Comparison of ENCODE assay signal across 12 mouse cellular contexts in the genomic region with DNA sequence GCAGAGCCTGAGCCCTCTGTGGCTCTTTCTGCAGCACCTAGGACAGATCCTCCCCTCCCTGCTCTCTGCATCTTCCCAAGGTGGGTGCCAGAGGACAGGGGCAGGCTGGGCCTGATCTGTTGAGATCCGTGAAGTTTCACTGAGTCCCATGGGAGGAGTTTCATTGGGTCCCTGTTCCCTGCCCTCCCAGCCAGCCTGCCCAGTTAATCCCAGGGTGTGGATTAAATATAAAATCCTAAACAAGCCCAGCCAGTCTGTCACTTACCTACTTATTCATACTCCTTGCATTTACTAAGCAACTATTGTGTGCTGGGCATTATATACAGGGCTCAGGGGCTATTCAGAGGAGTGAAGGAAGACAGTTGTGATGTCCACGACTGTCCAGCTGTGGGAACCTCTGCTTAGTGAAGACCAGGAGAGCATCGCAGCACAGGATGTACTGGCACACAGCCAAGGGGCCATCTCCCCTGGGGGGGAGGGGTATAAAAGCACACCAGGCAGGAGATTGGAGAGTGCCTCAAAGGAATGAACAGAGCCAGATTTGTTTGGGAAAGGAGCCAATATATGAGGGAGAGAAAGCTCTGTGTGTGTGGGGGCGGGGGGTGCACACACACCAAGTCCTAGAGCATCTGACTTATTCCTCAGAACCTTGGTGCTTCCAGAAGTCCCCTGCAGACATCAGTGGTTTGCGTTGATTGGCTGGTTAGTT. TPM values are rescaled to one million over a fixed set of nuclear protein-coding genes. Genes with fewer than 3 reads are reported as not detected.
DNase-seq lines count a peak whose midpoint lies in the region; ATAC-seq and TF ChIP-seq lines count a peak whose summit lies in the region.
"Had no signal": no experiment of that assay in that cellular context is flagged by ENCODE, and none has a peak within 500 bp of the region (broad histone marks: within the 10 kb centered on the region; RNA-seq: fewer than 3 reads in every experiment).

No protein-coding gene starts in this region.

- no peak for TF ChIP-seq POLR2A in lung, adult 2 months (IDR thresholded peaks at IDR 0.05; ENCODE audit: borderline replicate concordance, extremely low read depth, low read depth, low read length)

- 0 out of 2 replicates have a peak, but pooled peaks have one; percentile 6 for ATAC-seq in heart, embryonic 14.5 days (ENCODE audit: insufficient number of reproducible peaks, insufficient read depth, low FRiP score, low read depth)
- peak; percentile 30 for ATAC-seq in lung, embryonic 14.5 days (ENCODE audit: insufficient read depth)
- peak; percentile 9; the same call in 1 of the 2 replicates for ATAC-seq in forebrain, embryonic 15.5 days (replicated peaks)
- no peak for ATAC-seq in neural tube, embryonic 15.5 days (ENCODE audit: low FRiP score)
- ATAC-seq: liver, embryonic 12.5 days had no signal

- peaks cover 17% of the 10 kb centered on the region for H3K27me3 ChIP-seq in heart, embryonic 14.5 days (ENCODE audit: control insufficient read depth, insufficient read depth, low read length)
- H3K27me3 ChIP-seq in lung, embryonic 14.5 days (ENCODE audit: insufficient read depth, low read length), result peaks cover 18% of the 10 kb centered on the region
- H3K27me3 ChIP-seq in forebrain, embryonic 15.5 days, result no peaks in the 10 kb centered on the region
- H3K27me3 ChIP-seq in neural tube, embryonic 15.5 days (replicated peaks), result peaks cover 9% of the 10 kb centered on the region; the same call in 1 of the 2 replicates

- no peaks in the 10 kb centered on the region for H3K36me3 ChIP-seq in heart, embryonic 14.5 days (ENCODE audit: control insufficient read depth, insufficient read depth, low read length)
- H3K36me3 ChIP-seq in lung, embryonic 14.5 days (ENCODE audit: insufficient read depth), result no peaks in the 10 kb centered on the region
- no peaks in the 10 kb centered on the region for H3K36me3 ChIP-seq in forebrain, embryonic 15.5 days
- no peaks in the 10 kb centered on the region for H3K36me3 ChIP-seq in neural tube, embryonic 15.5 days
- H3K36me3 ChIP-seq: G1E; kidney, embryonic 15.5 days; liver, embryonic 12.5 days had no signal

- H3K9me3 ChIP-seq in heart, embryonic 14.5 days (ENCODE audit: control insufficient read depth, low read length), result no peaks in the 10 kb centered on the region
- no peaks in the 10 kb centered on the region for H3K9me3 ChIP-seq in lung, embryonic 14.5 days (ENCODE audit: low read depth, low read length)
- H3K9me3 ChIP-seq in forebrain, embryonic 15.5 days, result no peaks in the 10 kb centered on the region
- no peaks in the 10 kb centered on the region for H3K9me3 ChIP-seq in neural tube, embryonic 15.5 days (replicated peaks)
- H3K9me3 ChIP-seq: G1E; kidney, embryonic 15.5 days; liver, embryonic 12.5 days had no signal

- no peak for DNase-seq in heart, adult 18-20 months
- DNase-seq in lung, embryonic 14.5 days, result peak; percentile 75
- no peak for DNase-seq in lung, adult 2 months
- no peak for DNase-seq in adrenal gland, postnatal 14 days
- no peak for DNase-seq in right cerebral cortex, adult 2 months (ENCODE audit: low spot score in 2 of 2)
- DNase-seq: thymus, adult 18-20 months had no signal

- H3K4me3 ChIP-seq in heart, embryonic 14.5 days (ENCODE audit: control insufficient read depth in 1 of 2, insufficient read depth in 1 of 2, low read depth in 1 of 2, low read length in 2 of 2), result no peak overlapping the region
- no peak overlapping the region for H3K4me3 ChIP-seq in lung, embryonic 14.5 days (ENCODE audit: low read depth, low read length)
- H3K4me3 ChIP-seq in lung, adult 2 months (replicated peaks; ENCODE audit: extremely low read depth, low read depth, low read length), result no peak overlapping the region
- no peak overlapping the region for H3K4me3 ChIP-seq in forebrain, embryonic 15.5 days
- H3K4me3 ChIP-seq in neural tube, embryonic 15.5 days (replicated peaks), result no peak overlapping the region
- H3K4me3 ChIP-seq: kidney, embryonic 15.5 days; liver, embryonic 12.5 days had no signal

- no peak for TF ChIP-seq CTCF in lung, embryonic 14.5 days (IDR thresholded peaks at IDR 0.05; ENCODE audit: low read depth)
- no peak for TF ChIP-seq CTCF in lung, adult 2 months (IDR thresholded peaks at IDR 0.05; ENCODE audit: insufficient read depth, low read length)

- H3K4me2 ChIP-seq in heart, embryonic 14.5 days (ENCODE audit: low read length), result no peak overlapping the region
- no peak overlapping the region for H3K4me2 ChIP-seq in lung, embryonic 14.5 days
- no peak overlapping the region for H3K4me2 ChIP-seq in forebrain, embryonic 15.5 days (replicated peaks)
- H3K4me2 ChIP-seq in neural tube, embryonic 15.5 days, result no peak overlapping the region
- H3K4me2 ChIP-seq: kidney, embryonic 15.5 days had no signal

- H3K27ac ChIP-seq in heart, embryonic 14.5 days (replicated peaks in 1 of 2; ENCODE audit: control insufficient read depth in 1 of 2, insufficient read depth in 1 of 2, low read depth in 2 of 2, low read length in 2 of 2), result peak overlapping the region in 1 of 2 experiments; percentile 6; a peak in 1 of 4 replicates
- no peak overlapping the region for H3K27ac ChIP-seq in lung, embryonic 14.5 days (ENCODE audit: low read depth)
- peak overlapping the region; percentile 90 for H3K27ac ChIP-seq in forebrain, embryonic 15.5 days (replicated peaks)
- H3K27ac ChIP-seq in neural tube, embryonic 15.5 days (replicated peaks), result peak overlapping the region; percentile 58
- H3K27ac ChIP-seq: kidney, embryonic 15.5 days; liver, embryonic 12.5 days had no signal

- 42% methylated on average over 5 of the region's 5 CpGs for WGBS in heart, embryonic 14.5 days
- 27% methylated on average over 5 of the region's 5 CpGs for WGBS in lung, embryonic 14.5 days
- WGBS in lung, adult 2 months, result 57% methylated on average over 5 of the region's 5 CpGs
- WGBS in forebrain, embryonic 15.5 days, result 30% methylated on average over 5 of the region's 5 CpGs
- 42% methylated on average over 5 of the region's 5 CpGs for WGBS in neural tube, embryonic 15.5 days

- peaks cover 37 to 52% of the 10 kb centered on the region in 2 experiments for H3K4me1 ChIP-seq in heart, embryonic 14.5 days (ENCODE audit: control insufficient read depth in 2 of 2, insufficient read depth in 2 of 2, low read length in 2 of 2)
- H3K4me1 ChIP-seq in lung, embryonic 14.5 days (ENCODE audit: insufficient read depth), result peaks cover 10% of the 10 kb centered on the region
- H3K4me1 ChIP-seq in lung, adult 2 months (ENCODE audit: control insufficient read depth, insufficient read depth, low read length), result peaks cover 3% of the 10 kb centered on the region; the same call in 1 of the 2 replicates
- peaks cover 87% of the 10 kb centered on the region for H3K4me1 ChIP-seq in forebrain, embryonic 15.5 days
- peaks cover 94% of the 10 kb centered on the region for H3K4me1 ChIP-seq in neural tube, embryonic 15.5 days

- H3K9ac ChIP-seq in heart, embryonic 14.5 days (ENCODE audit: low read length), result no peak overlapping the region
- no peak overlapping the region for H3K9ac ChIP-seq in lung, embryonic 14.5 days
- no peak overlapping the region for H3K9ac ChIP-seq in forebrain, embryonic 15.5 days (replicated peaks)
- no peak overlapping the region for H3K9ac ChIP-seq in neural tube, embryonic 15.5 days (replicated peaks)
- H3K9ac ChIP-seq: kidney, embryonic 15.5 days; liver, embryonic 12.5 days had no signal

RNA-seq across cellular contexts. Expression of a gene that starts 36.8 kb away (rescaled TPM):
- 1.4 and 1.5 TPM in 2 replicates for polyA plus RNA-seq in heart, embryonic 14.5 days (2014; fragmentation: Nextera tagmentation; extraction: Ambion mirVana)
- 1 to 10 TPM in 1 of 2 experiments, under 1 TPM in 1; 0.82 to 1.4 TPM for total RNA-seq in heart, adult 18-20 months (2021)
- polyA plus RNA-seq in lung, embryonic 14.5 days (2014; fragmentation: Nextera tagmentation; extraction: Ambion mirVana), result 1.4 and 2.0 TPM in 2 replicates
- polyA plus RNA-seq in lung, adult 2 months (2012; rRNA removed), result 0.29 and 0.40 TPM in 2 replicates
- polyA plus RNA-seq in forebrain, embryonic 15.5 days (2015; fragmentation: Nextera tagmentation; extraction: Ambion mirVana), result 14.9 and 18.9 TPM in 2 replicates
- polyA plus RNA-seq in neural tube, embryonic 15.5 days (2015; fragmentation: Nextera tagmentation; extraction: Ambion mirVana), result 10.5 and 10.9 TPM in 2 replicates
- 1.2 and 1.5 TPM in 2 replicates for total RNA-seq in adrenal gland, postnatal 14 days (2021)
- polyA plus RNA-seq: G1E had no signal
